Mouse (Mus musculus): ENCODE measurements at regions not wholly inside any gene's neighbourhood (a gene's known extent, or its start where the extent isn't known, plus 50 kb on each side); places are given as distances from the start of the nearest gene placed in this dataset.
A peak's percentile ranks its signal among the peaks of the same experiment; 100 is the strongest.

DNA sequence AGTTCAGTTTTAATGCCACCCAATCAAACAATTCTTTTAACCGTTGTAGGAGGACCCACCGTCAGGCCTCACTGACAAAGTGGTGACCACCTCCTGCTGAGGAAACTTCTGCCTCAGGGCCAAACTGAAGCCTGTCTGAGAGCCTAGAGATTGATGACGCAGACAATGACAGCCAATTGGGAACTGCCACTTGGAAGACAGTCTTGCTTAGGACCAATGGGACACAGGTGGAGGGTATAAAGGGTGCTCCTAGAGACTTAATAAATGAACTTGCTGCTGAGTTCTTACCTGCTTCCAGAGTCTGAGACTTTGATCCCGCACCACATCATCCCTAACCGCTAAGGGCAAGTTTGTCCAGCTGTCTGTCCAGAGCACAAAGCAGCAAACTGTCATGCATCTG lies 80.0 kb downstream of the Tbx4 start:
- DNase-seq = no peak

DNA sequence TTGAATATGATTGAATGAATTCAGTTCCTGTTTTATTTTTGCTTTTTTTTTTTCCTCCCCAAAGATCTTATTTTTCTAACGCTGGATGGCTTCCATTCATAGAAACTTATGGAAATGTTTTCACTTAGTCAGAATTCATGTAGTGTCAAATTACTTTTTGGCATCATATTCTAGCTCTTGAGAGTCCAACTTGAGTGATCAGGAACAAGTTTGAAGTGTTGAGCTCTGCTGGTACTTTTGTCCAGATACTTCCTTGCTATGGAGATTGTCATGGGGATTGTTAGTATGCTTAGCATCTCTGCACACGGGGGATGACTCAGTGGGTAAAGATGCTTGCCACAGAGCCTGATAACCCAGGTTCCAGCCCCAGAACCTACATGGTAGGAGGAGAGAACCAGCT lies 84.1 kb downstream of the Tbx4 start:
- no peak for DNase-seq

DNA sequence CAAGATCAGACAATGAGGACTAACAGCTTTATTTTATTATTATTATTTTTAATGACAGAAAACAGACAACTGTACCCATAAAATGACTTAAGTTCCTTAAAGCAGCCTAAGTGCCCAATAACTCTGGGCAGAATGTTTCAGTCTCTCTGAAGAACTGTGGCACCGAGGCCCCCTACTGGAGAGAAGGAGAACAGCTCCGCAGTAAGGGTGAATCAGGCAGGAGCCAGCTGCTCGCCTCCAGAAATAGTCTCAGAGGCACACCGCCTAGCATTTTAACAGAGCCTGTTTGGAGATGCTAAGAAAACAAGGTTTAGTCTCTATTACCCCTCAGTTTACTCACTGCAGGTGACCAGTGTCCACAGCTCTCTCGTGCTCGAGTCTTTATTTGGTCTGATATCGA lies 86.2 kb downstream of the Tbx4 start:
- DNase-seq = peak; percentile 67

DNA sequence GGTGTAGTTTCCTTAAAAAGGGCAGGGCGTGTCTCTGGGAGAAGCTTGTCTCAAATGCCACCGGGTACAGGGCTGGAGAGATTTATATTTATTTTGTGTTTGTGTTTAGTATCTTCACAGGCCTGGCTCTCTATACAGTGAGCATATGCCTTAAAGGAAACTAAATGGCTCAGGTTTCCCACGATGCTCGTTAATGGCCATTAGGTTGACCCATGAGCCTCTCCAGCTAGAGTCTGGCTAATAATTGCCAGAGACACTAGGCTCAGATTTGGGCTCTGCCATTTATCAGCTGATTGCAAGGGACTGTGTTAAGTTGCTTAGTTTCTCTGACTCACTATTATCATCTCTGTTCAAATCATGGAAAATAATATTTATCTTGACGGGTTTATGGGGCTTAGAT lies 87.5 kb downstream of the Tbx4 start:
- no peak for DNase-seq

GRCm38 (mm10) chr11:85976693-85977434 lies 90.6 kb downstream of the Tbx4 start:
- no peak for DNase-seq

DNA sequence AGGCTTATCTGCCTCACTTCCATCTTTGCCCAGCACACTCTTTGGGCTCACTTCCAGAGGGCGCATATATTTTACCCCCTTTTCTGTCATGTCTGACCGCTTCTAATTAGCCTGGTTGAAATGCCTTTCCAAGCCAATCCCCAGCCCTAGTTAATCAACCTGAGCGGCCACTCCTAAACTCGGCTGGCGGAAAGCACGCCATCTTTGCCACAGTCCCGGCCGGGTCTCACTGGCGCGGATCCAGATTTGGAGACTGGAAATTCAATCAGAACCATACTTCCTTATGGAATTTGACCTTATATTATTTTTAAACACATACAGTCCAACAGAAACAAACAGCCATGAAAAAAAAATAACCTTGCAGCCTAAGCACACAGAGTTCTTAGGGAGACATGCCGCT lies 94.2 kb downstream of the Tbx4 start:
- DNase-seq = no peak

- no peak for DNase-seq
Observed at GRCm38 (mm10) chr11:85981561-85981960, 95.3 kb downstream of the Tbx4 start.

GRCm38 (mm10) chr11:85986338-85986737 lies 100.1 kb downstream of the Tbx4 start:
- DNase-seq = no peak

GRCm38 (mm10) chr11:85987181-85987580 lies 101.0 kb downstream of the Tbx4 start:
- DNase-seq = no peak

GRCm38 (mm10) chr11:85989536-85989935 lies 103.3 kb downstream of the Tbx4 start:
- DNase-seq = no peak

DNA sequence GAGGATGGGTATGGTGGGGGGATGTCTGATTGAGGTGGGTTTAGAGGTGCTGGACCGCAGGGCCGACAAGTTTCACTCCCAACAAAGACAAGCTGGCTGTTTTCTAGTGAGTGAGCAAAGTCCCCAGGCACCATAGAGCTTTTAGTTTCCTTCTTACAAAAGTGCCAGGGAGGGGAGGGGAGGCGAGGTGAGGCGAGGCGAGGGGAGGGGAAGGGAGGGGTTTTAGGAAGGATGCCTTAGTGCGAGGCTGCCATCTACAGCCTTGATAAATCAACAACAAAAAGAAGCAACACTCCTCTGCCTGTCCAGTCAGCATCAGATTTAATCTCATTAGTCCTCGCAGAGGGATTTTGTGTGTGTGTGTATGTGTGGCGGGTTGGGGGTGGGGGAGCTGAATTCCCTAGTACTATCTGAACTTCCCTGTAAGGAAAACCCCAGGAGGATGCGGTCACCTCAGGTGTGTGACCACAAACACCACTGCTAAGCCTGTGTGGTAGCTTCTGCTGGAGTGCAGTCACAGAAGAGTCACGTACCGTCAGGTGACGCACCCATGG lies 103.8 kb downstream of the Tbx4 start:
- peak; percentile 28 for DNase-seq

- DNase-seq = peak; percentile 30
Observed at GRCm38 (mm10) chr11:85995318-85996095, 109.3 kb downstream of the Tbx4 start.

DNA sequence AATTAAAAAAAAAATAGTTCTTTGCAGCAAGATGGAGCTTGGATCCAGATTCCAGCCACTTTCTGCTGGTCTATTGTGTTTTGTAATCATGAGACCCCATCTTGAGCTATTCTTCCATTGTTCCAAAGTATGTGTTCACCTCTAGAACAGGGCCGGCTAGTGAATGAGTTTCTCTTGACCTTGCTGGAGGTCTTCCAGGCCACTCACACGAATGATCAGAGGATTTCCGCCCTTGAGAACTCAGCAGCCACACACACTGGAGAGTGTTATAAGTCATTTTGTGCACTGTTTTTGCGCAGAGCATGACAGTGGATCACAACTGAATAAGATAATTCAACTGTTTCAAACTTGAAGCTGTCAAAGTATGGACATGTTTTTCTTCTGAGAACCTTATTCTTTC lies 110.5 kb downstream of the Tbx4 start:
- DNase-seq = no peak

GRCm38 (mm10) chr11:86003341-86003740 lies 117.1 kb downstream of the Tbx4 start:
- no peak for DNase-seq

GRCm38 (mm10) chr11:86005284-86005683 lies 119.1 kb downstream of the Tbx4 start:
- DNase-seq = no peak

- no peak for DNase-seq
Observed at GRCm38 (mm10) chr11:86005899-86006445, 119.8 kb downstream of the Tbx4 start.

DNA sequence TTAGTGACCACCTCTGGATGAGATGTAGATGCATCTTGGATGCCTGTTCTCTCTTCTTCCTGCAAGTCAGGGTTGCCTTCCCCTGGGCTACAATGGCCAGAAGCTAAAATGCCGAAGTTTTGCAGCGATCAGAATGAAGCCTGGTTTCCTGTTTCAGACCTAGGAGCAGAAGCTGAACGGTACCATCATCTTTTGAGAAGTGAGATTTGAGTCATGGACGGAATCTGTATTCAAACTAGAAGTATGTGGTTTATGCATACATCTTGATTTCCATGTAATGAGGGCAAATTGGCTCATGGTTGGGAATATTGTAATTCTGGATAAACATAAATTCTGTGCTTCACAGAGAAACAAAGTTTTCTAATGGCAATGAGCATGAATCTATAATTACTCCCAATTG lies 120.6 kb downstream of the Tbx4 start:
- DNase-seq = no peak

Measured in kidney, adult 18-20 months (tissue).